Mouse (Mus musculus) heart, embryonic 14.5 days (tissue): ENCODE data around the gene Ndufb4. TPM values are rescaled to one million over a fixed set of nuclear protein-coding genes. Genes with fewer than 3 reads are reported as not detected.
"Not testable (repeated sequence)": the region's sequence is repeated elsewhere in the genome, so short reads cannot be mapped to it uniquely, and the experiment has no call there.

Source experiments
- ATAC-seq: fragments of 200-750 bp; cut with Nextera tagmentation; 2 replicates; pipeline ENCODE4 v1.8.0; 2017; ENCODE audit warnings: low read depth, moderate TSS enrichment; ENCODE audit not compliant: insufficient number of reproducible peaks, insufficient read depth, low FRiP score
- H3K27ac ChIP-seq, 2 experiments: fragments of 200-500 bp in 1 of 2; fragments of 300-500 bp in 1 of 2; sonication (generic) in 1 of 2; replicated peaks in 1 of 2; 2 replicates each; pipeline ENCODE4 v1.5.1; 2012 to 2014; ENCODE audit warnings: low read depth in 2 of 2, low read length in 2 of 2, control low read depth in 1 of 2, mild to moderate bottlenecking in 1 of 2, mixed read lengths in 1 of 2; ENCODE audit not compliant: control insufficient read depth in 1 of 2, insufficient read depth in 1 of 2
- H3K27me3 ChIP-seq: fragments of 300-500 bp; sonication (generic); 2 replicates; pipeline ENCODE4 v1.6.1; 2014; ENCODE audit warnings: mild to moderate bottlenecking, low read length, control low read depth; ENCODE audit not compliant: control insufficient read depth, insufficient read depth
- H3K36me3 ChIP-seq: fragments of 300-500 bp; sonication (generic); 2 replicates; pipeline ENCODE4 v1.6.1; 2014; ENCODE audit warnings: mild to moderate bottlenecking, control low read depth, low read length, mixed read lengths; ENCODE audit not compliant: control insufficient read depth, insufficient read depth
- H3K4me1 ChIP-seq, 2 experiments: fragments of 200-500 bp in 1 of 2; fragments of 300-500 bp in 1 of 2; sonication (generic) in 1 of 2; 2 replicates each; pipeline ENCODE4 v1.6.1; 2012 to 2014; ENCODE audit warnings: low read length in 2 of 2, control low read depth in 1 of 2, mixed read lengths in 1 of 2; ENCODE audit not compliant: control insufficient read depth in 2 of 2, insufficient read depth in 2 of 2
- H3K4me2 ChIP-seq: fragments of 300-500 bp; sonication (generic); 2 replicates; pipeline ENCODE4 v1.6.1; 2014; ENCODE audit warnings: mild to moderate bottlenecking, low read length
- H3K4me3 ChIP-seq, 2 experiments: fragments of 200-500 bp in 1 of 2; fragments of 300-500 bp in 1 of 2; sonication (generic) in 1 of 2; 2 replicates each; pipeline ENCODE4 v1.5.1; 2012 to 2014; ENCODE audit warnings: low read length in 2 of 2, mild to moderate bottlenecking in 2 of 2, control low read depth in 1 of 2, low read depth in 1 of 2, moderate library complexity in 1 of 2; ENCODE audit not compliant: control insufficient read depth in 1 of 2, insufficient read depth in 1 of 2
- H3K9ac ChIP-seq: fragments of 300-500 bp; sonication (generic); 2 replicates; pipeline ENCODE4 v1.6.1; 2014; ENCODE audit warnings: mild to moderate bottlenecking, low read length
- H3K9me3 ChIP-seq: fragments of 300-500 bp; sonication (generic); 2 replicates; pipeline ENCODE4 v1.6.1; 2016; ENCODE audit warnings: low read length, control low read depth; ENCODE audit not compliant: control insufficient read depth
- WGBS: fragments of 180-500 bp; shearing (Covaris S2); extraction: QIAGEN DNeasy Blood & Tissue Kit; methylation state at CpG from one replicate; pipeline ENCODE4 v1.1.7; 2014; 5-methylcytosine and 5-hydroxymethylcytosine counted together
- polyA plus RNA-seq: library from polyadenylated mRNA; unstranded; fragments of >200 nt; fragmentation: Nextera tagmentation; extraction: Ambion mirVana; gene quantifications from 2 replicates; pipeline ENCODE4 v1.2.1, GENCODE M21; 2014

The Ndufb4 gene
- 116 and 120 TPM in 2 replicates for polyA plus RNA-seq

DNA sequence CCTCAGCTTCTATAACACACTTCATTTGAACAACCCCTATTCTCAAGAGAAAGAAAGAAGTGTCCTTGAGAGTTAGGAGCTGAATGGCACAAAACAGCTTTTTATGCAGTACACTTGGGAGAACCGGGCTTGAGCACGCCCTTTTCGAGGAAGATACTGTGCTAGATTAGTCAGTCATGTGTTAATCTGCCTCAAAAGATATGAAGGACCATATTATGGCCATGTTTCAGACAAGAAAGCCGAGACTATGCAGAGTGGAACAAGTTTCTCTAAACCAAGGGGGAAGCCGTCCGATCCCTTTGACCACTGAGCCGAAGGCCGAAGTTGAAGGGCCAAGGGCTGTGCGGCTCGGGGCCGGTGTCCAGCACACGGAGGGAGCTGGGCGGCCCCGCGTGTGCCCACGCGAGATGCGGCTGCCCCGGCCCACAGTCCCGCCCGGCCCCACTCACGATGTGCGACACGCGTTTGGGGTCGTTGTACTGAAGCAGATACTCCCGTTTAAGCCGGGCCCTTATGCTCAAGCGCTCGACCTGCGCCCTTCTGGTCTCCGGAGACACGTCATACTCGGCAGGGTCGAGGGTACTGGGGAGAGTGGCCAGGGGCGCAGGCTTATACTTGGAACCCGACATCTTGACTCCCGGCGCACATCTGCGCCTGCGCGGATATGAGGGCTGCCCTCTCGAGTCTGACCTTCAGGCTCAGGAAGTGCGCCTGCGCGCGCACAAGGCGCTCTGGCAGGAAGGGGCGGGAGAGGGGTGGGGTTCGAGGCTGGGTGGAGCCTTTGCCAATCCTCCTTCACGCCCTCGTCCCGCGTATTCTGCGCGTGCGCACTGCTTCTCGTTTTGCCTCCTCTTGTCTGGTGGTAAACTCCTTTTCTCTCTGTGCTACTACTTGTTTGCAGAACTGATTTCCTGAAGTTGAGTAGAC is at the start of gene Ndufb4:
Ndufb4 (minus strand) TSS at position 723 of the 927 bp plus-strand sequence.
- Histone ChIP-seq H3K9me3 (no peaks in the 10 kb centered on the region), H3K4me3 (peak within 1 kb of the TSS; percentile 80 to 86), H3K27me3 (no peaks in the 10 kb centered on the region), H3K4me1 (peaks cover 6 to 33% of the 10 kb centered on the region in 2 experiments), H3K9ac (peak within 1 kb of the TSS; percentile 97), H3K27ac (peak within 1 kb of the TSS; percentile 81 to 90), H3K4me2 (peak within 1 kb of the TSS; percentile 67), H3K36me3 (no peaks in the 10 kb centered on the region)
- under 1% methylated on average over 48 of the region's 58 CpGs for WGBS
- ATAC-seq: peak; percentile 96

DNA sequence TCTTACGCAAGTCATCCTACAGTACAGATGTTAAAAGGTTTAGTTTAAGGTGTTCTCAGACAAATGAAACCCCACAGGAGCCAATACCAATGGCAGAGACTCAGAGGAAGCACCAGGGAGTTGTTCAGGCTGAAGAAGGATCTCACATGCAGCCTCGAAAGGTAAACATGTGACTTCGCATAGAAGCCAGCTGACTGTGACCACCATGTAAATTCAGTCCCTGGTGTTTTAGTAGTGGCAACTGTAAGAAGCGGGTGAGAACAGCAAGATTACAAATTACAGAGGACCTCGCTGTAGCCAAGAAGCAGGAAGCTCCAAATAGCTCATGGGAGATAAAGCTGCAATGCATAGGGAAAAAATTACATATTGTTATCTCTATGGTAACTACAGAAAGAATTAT is 49.6 kb upstream of the Ndufb4 start:
- Histone ChIP-seq H3K4me3 (no peak overlapping the region), H3K36me3 (no peaks in the 10 kb centered on the region), H3K27ac (no peak overlapping the region), H3K4me2 (no peak overlapping the region), H3K9me3 (peaks cover 3% of the 10 kb centered on the region; the same call in 1 of the 2 replicates), H3K4me1 (peaks cover 10 to 13% of the 10 kb centered on the region in 2 experiments), H3K9ac (no peak overlapping the region), H3K27me3 (no peaks in the 10 kb centered on the region)
- no peak for ATAC-seq
- WGBS: 55% methylated on average over 5 of the region's 5 CpGs

DNA sequence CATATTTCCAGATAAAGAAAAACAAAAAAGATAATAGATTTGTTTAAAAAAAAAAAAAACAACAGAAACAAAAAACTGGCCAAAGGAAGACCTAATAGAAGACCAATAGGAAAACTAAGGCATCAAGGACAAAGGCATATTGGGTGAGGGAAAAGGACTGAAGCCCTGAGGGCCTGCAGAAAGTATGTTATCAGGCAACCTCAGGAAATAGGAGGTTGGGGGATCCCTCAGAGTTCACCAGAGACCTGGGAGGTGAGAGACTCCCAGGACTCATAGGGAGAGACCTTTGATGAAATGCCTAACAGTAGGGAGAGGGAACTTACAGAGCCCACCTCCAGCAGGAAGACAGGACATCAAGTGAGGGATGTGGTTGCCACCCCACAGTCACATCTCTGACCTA is 45.8 kb upstream of the Ndufb4 start:
- H3K4me2 ChIP-seq, H3K36me3 ChIP-seq, H3K27ac ChIP-seq, H3K4me3 ChIP-seq, H3K4me1 ChIP-seq, H3K9ac ChIP-seq, H3K27me3 ChIP-seq, ATAC-seq, H3K9me3 ChIP-seq: not testable (repeated sequence)

DNA sequence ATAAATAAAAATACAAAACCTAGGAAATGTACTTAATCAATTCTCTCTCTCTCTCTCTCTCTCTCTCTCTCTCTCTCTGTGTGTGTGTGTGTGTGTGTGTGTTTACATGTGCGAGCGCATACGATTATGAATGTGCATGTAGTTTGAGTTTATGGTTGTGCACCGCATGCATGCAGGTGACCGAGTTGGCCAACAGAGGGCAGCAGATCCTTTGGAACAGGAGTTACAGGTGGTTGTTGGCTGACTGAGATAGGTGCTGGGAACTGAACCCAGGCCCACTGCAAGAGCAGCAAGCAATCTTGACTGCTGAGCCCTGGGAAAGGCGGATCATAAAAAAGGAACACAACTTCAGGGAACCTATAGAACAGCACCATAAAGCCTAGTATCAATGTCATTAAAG is 44.5 kb upstream of the Ndufb4 start:
- Histone ChIP-seq H3K9me3 (peaks cover 5% of the 10 kb centered on the region; the same call in 1 of the 2 replicates), H3K27me3 (no peaks in the 10 kb centered on the region), H3K4me1 (peaks cover 4 to 5% of the 10 kb centered on the region in 2 experiments), H3K27ac (no peak overlapping the region), H3K4me2 (no peak overlapping the region), H3K9ac (no peak overlapping the region), H3K4me3 (no peak overlapping the region), H3K36me3 (no peaks in the 10 kb centered on the region)
- no peak for ATAC-seq
- WGBS: 95% methylated on average over 6 of the region's 6 CpGs

DNA sequence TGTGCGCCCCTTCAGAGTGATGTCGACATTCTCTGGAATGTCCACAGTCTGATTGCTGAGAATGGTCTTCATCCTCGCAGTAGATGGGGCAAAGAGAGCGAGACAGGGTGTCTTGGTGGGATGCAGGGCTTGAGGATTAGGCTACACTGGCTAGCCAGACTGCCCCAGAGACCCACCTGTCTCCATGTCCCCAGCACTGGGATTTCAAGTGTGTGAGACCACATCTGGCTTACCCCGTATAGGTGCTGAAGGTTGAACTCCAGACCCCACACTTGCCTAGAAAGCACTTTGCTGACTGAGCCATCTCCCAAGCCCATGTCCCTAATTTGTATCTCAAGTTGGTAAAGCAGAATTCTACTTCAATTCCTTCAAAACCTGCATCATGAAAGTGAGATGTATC is 43.0 kb upstream of the Ndufb4 start:
- no peak overlapping the region for H3K27ac ChIP-seq
- H3K4me1 ChIP-seq: no peaks in the 10 kb centered on the region
- ATAC-seq: no peak
- no peaks in the 10 kb centered on the region for H3K36me3 ChIP-seq
- no peaks in the 10 kb centered on the region for H3K27me3 ChIP-seq
- no peak overlapping the region for H3K4me3 ChIP-seq
- H3K9ac ChIP-seq: no peak overlapping the region
- H3K9me3 ChIP-seq: peaks cover 5% of the 10 kb centered on the region; the same call in 1 of the 2 replicates
- 84% methylated on average over 5 of the region's 5 CpGs for WGBS
- no peak overlapping the region for H3K4me2 ChIP-seq

DNA sequence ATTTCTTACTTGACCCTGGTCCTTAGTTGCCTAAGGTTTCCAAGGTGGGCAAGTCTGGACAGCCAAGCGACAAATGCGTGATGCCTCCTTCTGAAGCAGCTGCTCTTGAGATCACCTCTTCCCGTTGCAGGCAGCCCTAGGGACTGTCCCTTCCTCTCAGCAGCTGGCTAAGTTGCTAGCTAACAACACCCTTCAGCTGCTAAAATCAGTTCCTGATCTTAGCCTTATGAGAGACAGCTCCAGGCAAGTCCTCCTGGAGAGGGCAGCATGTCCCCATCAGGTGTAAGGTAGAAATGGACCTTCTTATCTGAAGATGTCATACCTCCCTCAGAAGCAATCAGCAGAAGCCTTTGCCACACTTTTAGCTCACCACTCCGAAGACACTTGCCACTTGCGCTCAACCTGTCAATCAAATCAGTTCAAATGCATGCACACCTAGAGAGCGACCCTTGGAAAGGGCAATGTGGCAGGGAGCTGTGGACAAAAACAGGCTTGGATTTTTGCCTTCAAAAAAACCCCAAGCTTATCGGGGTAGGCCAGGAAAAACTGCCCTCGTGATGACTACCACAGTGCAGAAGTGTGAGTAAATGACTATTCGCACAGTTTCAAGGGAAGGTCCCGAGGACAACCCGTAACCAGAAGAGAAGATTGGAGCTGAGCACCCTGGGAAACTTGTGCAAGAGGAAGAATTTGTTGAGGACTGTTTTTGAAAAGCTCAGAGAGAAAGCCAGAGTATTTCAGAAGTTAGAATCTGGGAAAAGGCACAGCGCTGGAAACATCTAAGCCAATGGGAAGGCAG is 36.9 kb upstream of the Ndufb4 start:
- H3K27ac ChIP-seq: 0 out of 4 replicates have a peak overlapping the region, but pooled peaks have one; percentile 19 to 31
- no peaks in the 10 kb centered on the region for H3K27me3 ChIP-seq
- no peaks in the 10 kb centered on the region for H3K9me3 ChIP-seq
- H3K4me3 ChIP-seq: no peak overlapping the region
- H3K4me2 ChIP-seq: peak overlapping the region; percentile 24
- no peak overlapping the region for H3K9ac ChIP-seq
- 34% methylated on average over 12 of the region's 12 CpGs for WGBS
- peaks cover 29 to 33% of the 10 kb centered on the region in 2 experiments for H3K4me1 ChIP-seq
- 0 out of 2 replicates have a peak, but pooled peaks have one; percentile 37 for ATAC-seq
- H3K36me3 ChIP-seq: no peaks in the 10 kb centered on the region

DNA sequence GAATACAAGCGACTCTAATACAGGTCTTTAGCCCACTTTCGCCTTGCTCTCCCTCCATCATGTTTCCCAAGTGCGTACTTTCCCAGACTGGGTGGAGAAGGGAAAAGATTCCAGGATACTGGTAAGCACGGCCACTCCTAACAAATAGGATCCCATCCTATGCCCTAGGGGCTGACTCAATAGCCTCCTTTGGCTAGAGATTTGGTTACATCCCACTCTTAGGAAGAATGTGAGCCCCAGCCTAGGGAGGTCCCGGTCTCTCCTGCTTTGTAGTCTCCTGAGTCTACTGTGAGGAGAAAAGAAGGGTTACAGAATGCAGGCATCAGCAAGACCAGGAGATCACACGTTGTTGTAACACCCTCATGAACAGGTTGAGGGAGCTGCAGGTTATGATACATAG is 36.2 kb upstream of the Ndufb4 start:
- H3K27me3 ChIP-seq: no peaks in the 10 kb centered on the region
- peaks cover 30 to 37% of the 10 kb centered on the region in 2 experiments for H3K4me1 ChIP-seq
- H3K4me2 ChIP-seq: peak overlapping the region; percentile 7; the same call in 1 of the 2 replicates
- peak overlapping the region in 1 of 2 experiments; percentile 24; a peak in 2 of 4 replicates for H3K27ac ChIP-seq
- WGBS: 60% methylated on average over 6 of the region's 6 CpGs
- H3K9me3 ChIP-seq: no peaks in the 10 kb centered on the region
- ATAC-seq: no peak
- H3K36me3 ChIP-seq: no peaks in the 10 kb centered on the region
- no peak overlapping the region for H3K4me3 ChIP-seq
- H3K9ac ChIP-seq: no peak overlapping the region
